Mouse (Mus musculus) hindbrain, embryonic 11.5 days (tissue): ENCODE measurements around the gene Rasa3. TPM values are rescaled to one million over a fixed set of nuclear protein-coding genes. Genes with fewer than 3 reads are reported as not detected.

Source experiments
- ATAC-seq: fragments of 200-750 bp; cut with Nextera tagmentation; 2 replicates; pipeline ENCODE4 v1.8.0; 2017; ENCODE audit warnings: mild to moderate bottlenecking, moderate TSS enrichment, moderate library complexity; ENCODE audit not compliant: low FRiP score
- DNase-seq: peaks from one replicate; pipeline ENCODE4 v3.0.0-alpha.2; 2015; ENCODE audit warnings: low spot score
- H3K27ac ChIP-seq: fragments of 300-500 bp; sonication (generic); 2 replicates; pipeline ENCODE4 v1.5.1; 2014; ENCODE audit warnings: mild to moderate bottlenecking, low read depth, low read length
- H3K27me3 ChIP-seq: fragments of 300-500 bp; sonication (generic); 2 replicates; pipeline ENCODE4 v1.6.1; 2014; ENCODE audit warnings: mild to moderate bottlenecking, low read length, moderate library complexity, mixed read lengths; ENCODE audit not compliant: control insufficient read depth, insufficient read depth
- H3K36me3 ChIP-seq: fragments of 300-500 bp; sonication (generic); 2 replicates; pipeline ENCODE4 v1.6.1; 2014; ENCODE audit warnings: mild to moderate bottlenecking, low read length, moderate library complexity, mixed read lengths; ENCODE audit not compliant: control insufficient read depth, insufficient read depth
- H3K4me1 ChIP-seq: fragments of 300-500 bp; sonication (generic); replicated peaks from 2 replicates; pipeline ENCODE4 v1.6.1; 2014; ENCODE audit warnings: low read length, mixed read lengths; ENCODE audit not compliant: control insufficient read depth, insufficient read depth
- H3K4me2 ChIP-seq: fragments of 300-500 bp; sonication (generic); replicated peaks from 2 replicates; pipeline ENCODE4 v1.6.1; 2014; ENCODE audit warnings: mild to moderate bottlenecking, low read depth, low read length
- H3K4me3 ChIP-seq: fragments of 300-500 bp; sonication (generic); 2 replicates; pipeline ENCODE4 v1.5.1; 2014; ENCODE audit warnings: low read depth, low read length
- H3K9ac ChIP-seq: fragments of 300-500 bp; sonication (generic); 2 replicates; pipeline ENCODE4 v1.6.1; 2014; ENCODE audit warnings: low read depth, low read length
- H3K9me3 ChIP-seq: fragments of 300-500 bp; sonication (generic); 2 replicates; pipeline ENCODE4 v1.6.1; 2016; ENCODE audit warnings: low read length; ENCODE audit not compliant: control insufficient read depth
- WGBS: fragments of 180-500 bp; shearing (Covaris S2); extraction: QIAGEN DNeasy Blood & Tissue Kit; methylation state at CpG from one replicate; pipeline ENCODE4 v1.1.7; 2014; 5-methylcytosine and 5-hydroxymethylcytosine counted together
- polyA plus RNA-seq: library from polyadenylated mRNA; unstranded; fragments of >200 nt; fragmentation: Nextera tagmentation; extraction: Ambion mirVana; gene quantifications from 2 replicates; pipeline ENCODE4 v1.2.1, GENCODE M21; 2014

Gene Rasa3
- polyA plus RNA-seq, 1 experiment from 2014 or later = 19.4 TPM

- H3K9me3 ChIP-seq = no peaks in the 10 kb centered on the region
- no peaks in the 10 kb centered on the region for H3K36me3 ChIP-seq
- no peaks in the 10 kb centered on the region for H3K4me1 ChIP-seq
- no peaks in the 10 kb centered on the region for H3K27me3 ChIP-seq
- ATAC-seq = no peak
- H3K4me3 ChIP-seq = no peak overlapping the region
- no peak overlapping the region for H3K4me2 ChIP-seq
- H3K9ac ChIP-seq = no peak overlapping the region
- 88% methylated on average over 9 of the region's 9 CpGs for WGBS
- no peak overlapping the region for H3K27ac ChIP-seq
- DNase-seq = no peak
Measured at GRCm38 (mm10) chr8:13519503-13519902, 157.9 kb downstream of the Rasa3 start.

DNA sequence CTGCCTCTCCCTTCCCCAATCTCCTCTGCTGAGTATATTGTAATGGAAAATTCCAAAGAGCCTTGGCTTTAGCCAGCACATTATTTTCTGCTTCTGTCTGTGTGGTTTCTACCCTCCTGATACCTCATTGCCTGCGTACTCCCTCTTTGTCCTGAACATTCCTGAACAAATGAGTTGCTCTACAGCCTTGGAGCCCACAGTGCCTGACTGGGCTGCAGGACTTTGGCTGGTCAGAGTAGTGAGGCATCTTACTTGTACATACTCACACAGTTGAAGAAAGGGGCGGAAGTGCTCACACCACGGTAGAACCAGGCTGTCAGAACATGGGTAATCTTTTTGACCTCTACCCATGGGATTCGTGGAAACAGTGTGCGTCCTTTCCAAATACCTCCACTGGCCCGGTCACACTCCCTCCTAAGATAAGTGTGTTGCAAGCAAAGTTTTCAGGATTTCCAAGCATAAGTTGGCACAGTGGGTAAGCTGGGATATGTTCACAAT lies 160.1 kb downstream of the Rasa3 start:
- DNase-seq (no peak), ATAC-seq (no peak)
- Histone ChIP-seq H3K27me3 (no peaks in the 10 kb centered on the region), H3K4me3 (no peak overlapping the region), H3K4me1 (no peaks in the 10 kb centered on the region), H3K9ac (no peak overlapping the region), H3K36me3 (no peaks in the 10 kb centered on the region), H3K27ac (no peak overlapping the region), H3K4me2 (no peak overlapping the region), H3K9me3 (no peaks in the 10 kb centered on the region)
- 91% methylated on average over 6 of the region's 6 CpGs for WGBS

Other genes with a start within 250 kb of the Rasa3 start
- not detected in 2 replicates for gene Tmem255b, start 242.4 kb downstream of the Rasa3 start, polyA plus RNA-seq
- 5.9 and 9.8 TPM in 2 replicates for gene Gas6, start 183.1 kb downstream of the Rasa3 start, polyA plus RNA-seq
- gene 1700029H14Rik, start 115.1 kb downstream of the Rasa3 start, polyA plus RNA-seq = not detected in 2 replicates
- gene Cfap97d2, start 28.3 kb upstream of the Rasa3 start, polyA plus RNA-seq = 0.85 and 1.0 TPM in 2 replicates
- 262 and 270 TPM in 2 replicates for gene Cdc16, start 80.1 kb upstream of the Rasa3 start, polyA plus RNA-seq
- gene Upf3a, start 108.0 kb upstream of the Rasa3 start, polyA plus RNA-seq = 40.3 and 43.7 TPM in 2 replicates
- not detected in 2 replicates for gene AF366264, start 160.8 kb upstream of the Rasa3 start, polyA plus RNA-seq
- gene Champ1, start 192.0 kb upstream of the Rasa3 start, polyA plus RNA-seq = 47.7 and 57.3 TPM in 2 replicates
- gene Coprs, start 212.7 kb upstream of the Rasa3 start, polyA plus RNA-seq = 73.3 and 79.1 TPM in 2 replicates